Mouse (Mus musculus) skeletal muscle tissue, adult 2 months (tissue): ENCODE measurements around the gene Tmem182.

ENCODE experiments used
- DNase-seq: peaks from one replicate; pipeline ENCODE4 v3.0.0-alpha.2; 2012; ENCODE audit warnings: low read depth, low spot score

Tmem182 gene

GRCm38 (mm10) chr1:40865043-40865442 is 59.6 kb downstream of the Tmem182 start:
- no peak for DNase-seq

- DNase-seq, result no peak
Measured at GRCm38 (mm10) chr1:40867106-40867505, 61.7 kb downstream of the Tmem182 start.

GRCm38 (mm10) chr1:40867651-40868050 is 62.2 kb downstream of the Tmem182 start:
- peak; percentile 55 for DNase-seq

GRCm38 (mm10) chr1:40873760-40874455 is 68.5 kb downstream of the Tmem182 start:
- DNase-seq, result no peak

DNA sequence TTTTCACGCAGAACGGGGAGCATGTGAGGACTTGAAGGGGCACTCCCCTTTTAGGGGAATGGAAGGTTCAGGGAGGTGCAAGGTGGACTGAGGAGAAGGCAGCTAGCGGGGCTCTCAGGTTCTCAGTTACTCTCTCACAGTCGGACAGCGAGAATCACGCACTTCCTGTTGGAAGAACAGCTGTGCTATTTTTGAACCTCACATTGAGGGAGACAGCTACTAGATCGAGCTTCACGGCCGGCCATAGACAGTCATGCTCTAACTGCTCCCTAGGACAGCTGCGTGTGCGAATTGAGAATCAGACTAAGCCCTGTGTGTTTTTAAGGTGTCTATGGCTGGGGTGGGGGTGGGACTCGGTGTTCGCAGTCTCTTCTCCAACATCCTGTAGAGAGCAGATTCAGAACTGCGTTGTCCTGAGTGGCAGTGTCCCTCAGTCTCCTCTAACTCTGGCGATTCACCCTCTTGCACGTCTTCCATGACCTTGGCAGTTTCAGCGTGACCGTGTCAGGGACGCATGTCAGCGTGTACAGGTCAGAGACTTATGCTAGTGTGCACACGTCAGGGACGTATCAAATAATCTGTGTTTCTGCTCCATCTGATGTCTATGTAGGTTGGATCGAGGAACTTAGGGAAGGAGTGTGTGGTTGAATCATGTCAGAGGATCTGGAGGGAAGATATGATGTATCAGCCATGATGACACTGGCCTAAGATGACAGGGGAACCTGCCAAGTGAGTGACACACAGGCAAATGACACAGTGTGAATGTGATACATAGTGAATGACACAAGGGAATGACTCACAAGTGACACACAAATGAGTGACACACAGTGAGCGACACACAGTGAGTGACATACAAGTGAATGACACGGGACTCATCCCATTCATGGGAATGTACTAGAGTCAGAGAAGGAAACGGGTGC is 69.3 kb downstream of the Tmem182 start:
- DNase-seq, result peak; percentile 81

GRCm38 (mm10) chr1:40879051-40879450 is 73.7 kb downstream of the Tmem182 start:
- DNase-seq, result no peak

GRCm38 (mm10) chr1:40879526-40879925 is 74.1 kb downstream of the Tmem182 start:
- no peak for DNase-seq

- DNase-seq, result no peak
Measured at GRCm38 (mm10) chr1:40880527-40880926, 75.1 kb downstream of the Tmem182 start.

GRCm38 (mm10) chr1:40883856-40884255 is 78.5 kb downstream of the Tmem182 start:
- DNase-seq, result no peak

GRCm38 (mm10) chr1:40884943-40885342 is 79.5 kb downstream of the Tmem182 start:
- DNase-seq, result no peak

DNA sequence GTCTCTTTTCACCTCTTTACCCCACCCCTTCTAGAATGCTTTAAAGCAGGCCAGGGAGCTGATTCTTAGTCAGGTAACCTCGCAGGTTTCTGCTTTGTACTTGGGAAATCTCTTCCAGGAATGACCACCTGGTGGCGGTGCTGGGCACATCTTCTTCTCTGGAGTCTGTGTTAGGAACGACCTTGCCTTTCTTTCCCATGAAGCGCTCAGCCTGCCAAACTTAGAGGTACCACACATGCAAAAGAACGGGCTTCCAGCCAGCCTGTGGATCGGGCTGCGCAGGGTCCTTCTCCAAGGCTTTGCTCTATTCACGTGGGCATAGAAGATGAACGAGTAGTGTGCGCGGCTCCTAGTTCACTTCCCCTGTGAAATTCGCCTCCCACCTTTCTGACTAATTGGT is 82.3 kb downstream of the Tmem182 start:
- no peak for DNase-seq

DNA sequence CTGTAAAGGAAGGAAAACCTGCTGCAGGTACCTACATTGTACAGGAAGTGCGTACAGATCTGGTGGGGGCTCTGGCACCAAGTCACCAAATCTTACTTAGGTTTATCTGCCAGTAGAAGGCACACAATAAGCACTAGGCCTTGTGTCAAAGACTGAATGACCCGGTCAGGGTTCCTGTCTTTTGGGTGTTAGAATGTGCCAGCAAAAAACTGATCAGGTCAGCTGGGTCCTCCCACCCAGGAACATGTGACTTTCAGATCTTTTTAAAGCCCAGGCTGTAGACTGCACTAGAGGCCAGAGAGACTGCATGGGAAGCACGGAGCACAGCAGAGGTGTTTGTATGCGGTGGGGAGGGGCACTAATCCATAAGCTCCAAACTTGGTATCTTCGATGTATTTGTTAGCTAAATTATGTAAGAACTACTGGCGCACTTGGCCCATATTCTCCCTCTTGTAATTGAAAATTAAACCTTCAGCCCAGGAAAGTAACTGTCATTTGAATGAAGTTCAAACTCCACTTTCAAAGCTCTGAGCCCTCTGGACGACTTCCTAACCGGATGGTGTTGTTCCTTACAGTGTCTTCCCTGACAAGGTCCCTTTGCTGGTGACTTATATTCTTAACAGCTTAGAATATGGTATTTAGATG is 83.1 kb downstream of the Tmem182 start:
- no peak for DNase-seq

DNA sequence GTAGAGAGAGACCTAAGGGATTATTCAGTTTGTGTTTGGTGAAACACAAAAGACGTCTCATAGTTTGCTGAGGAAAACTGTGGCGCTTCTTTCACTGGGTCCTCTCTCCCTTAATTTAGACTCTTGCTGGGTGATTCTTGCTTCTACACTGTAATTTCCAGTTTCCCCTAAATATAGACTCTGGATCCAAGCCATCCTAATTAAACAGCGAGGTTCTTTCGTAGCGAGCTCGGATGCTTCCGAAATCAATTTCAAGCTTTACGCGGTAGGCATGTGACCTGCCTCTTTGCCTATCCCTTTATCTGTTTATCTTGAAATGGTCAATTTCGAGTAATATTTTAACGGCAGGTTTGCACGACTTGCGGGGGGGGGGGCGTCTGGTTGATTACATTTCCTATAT is 84.2 kb downstream of the Tmem182 start:
- DNase-seq, result no peak

- peak; percentile 62 for DNase-seq
Measured at GRCm38 (mm10) chr1:40890246-40890645, 84.8 kb downstream of the Tmem182 start.

- no peak for DNase-seq
Measured at GRCm38 (mm10) chr1:40903712-40904111, 98.3 kb downstream of the Tmem182 start.
